Mouse (Mus musculus): ENCODE data around the gene Ncs1.

Ncs1 gene

DNA sequence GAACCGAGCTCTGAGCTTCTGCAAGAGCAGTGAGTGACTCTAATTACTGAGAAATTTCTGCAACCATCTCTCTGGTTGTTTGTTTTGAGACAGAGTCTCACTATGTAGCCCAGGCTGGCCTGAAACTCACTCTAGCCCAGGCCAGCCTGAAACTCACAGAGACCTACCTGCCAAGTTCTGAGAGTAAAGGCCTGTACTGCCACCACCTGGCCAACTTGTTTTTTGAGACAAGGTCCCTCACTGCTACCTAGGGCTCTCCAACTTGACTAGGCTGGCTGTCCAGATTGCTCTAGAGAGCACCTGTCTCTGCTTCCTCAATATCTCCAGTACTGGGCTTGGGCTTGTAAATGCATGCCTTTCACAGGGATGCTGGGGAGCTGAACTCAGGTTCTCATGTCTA lies 25.4 kb downstream of the Ncs1 start:
- in situ Hi-C loops (cut with MboI; ENCODE audit: low sequenced_read_pairs) = no loop called here

DNA sequence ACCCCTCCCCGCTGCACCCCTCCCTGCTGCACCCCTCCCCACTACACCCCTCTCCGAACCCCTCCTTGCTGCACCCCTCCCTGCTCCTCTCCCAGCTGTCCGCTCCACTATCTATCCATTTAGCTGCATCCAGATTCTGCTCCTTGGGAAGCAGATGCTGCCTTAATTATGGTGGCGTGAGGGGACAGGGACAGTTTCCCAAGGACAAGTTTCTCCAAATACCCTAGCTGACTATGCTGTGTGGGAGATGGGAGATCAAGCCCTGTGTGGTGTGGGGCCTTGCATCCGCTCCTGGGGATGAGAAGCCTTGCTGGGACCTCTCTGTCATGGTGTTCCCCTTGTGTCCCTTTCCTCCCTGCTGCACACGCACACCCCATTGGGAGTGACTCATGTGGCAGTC lies 29.4 kb downstream of the Ncs1 start:
- in situ Hi-C loops (cut with MboI; ENCODE audit: low sequenced_read_pairs) = no loop called here

DNA sequence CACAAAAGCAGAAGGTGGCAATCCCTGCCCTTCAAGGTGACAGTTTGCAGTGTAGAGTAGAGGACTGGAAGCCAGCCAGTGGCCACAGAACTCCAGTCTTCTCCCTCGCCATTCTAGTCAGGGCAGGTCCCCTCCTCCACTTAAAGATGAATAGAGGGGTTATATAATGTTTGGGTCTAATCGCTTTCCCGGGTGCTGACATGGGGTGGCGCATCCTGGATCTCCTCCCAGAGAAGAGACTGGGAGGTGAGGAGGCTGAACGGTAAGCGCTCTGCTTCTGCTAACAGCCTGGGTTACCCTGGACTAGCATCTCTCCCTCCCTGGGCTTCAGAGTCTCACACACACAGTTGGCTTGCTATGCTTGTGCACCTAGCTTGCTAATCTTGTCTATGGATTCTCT lies 32.2 kb downstream of the Ncs1 start:
- in situ Hi-C loops (cut with MboI; ENCODE audit: low sequenced_read_pairs) = no loop called here

DNA sequence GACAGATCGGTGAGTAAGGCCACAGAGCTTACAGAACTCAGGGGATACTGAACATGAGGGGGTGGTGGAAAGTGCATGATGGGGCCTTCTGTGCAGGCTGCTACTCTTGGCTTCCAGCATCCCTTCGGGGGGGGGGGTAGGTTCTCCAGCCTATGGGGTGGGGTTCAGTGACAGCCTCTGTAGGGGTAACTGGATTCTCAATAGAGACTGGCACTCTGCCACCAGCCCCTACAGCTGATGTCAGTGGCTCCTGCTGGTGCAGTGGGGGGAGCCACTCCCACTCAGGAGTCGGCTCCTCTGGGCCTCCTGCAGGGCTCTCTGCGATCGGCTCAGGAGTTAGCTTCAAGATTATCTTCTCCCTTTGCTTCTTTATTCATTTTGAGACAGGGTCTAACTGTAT lies 32.9 kb downstream of the Ncs1 start:
- in situ Hi-C loops (cut with MboI; ENCODE audit: low sequenced_read_pairs) = no loop called here

DNA sequence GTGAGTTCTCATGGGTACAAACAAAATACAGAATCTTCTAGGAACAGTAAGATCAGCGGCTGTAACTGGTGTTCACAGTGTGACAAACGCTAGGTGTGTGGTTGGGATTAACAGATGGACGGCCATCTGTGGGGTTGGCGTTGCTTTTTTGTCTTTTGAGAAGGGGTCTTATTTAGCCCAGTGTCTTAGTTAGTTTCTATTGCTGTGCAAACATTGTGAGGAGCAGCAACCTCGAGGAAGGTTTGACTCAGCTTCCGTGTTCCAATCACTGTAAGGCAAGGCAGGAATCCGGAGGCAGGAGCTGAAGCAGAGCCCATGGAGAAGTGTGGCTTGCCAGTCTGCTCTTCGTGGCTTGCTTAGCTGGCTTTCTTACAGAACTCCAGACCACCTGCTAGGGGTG lies 35.5 kb downstream of the Ncs1 start:
- in situ Hi-C loops (cut with MboI; ENCODE audit: low sequenced_read_pairs) = loop anchor here (10.0 kb wide), 1 partner anchor 86 kb away; no protein-coding TSS in a partner anchor

DNA sequence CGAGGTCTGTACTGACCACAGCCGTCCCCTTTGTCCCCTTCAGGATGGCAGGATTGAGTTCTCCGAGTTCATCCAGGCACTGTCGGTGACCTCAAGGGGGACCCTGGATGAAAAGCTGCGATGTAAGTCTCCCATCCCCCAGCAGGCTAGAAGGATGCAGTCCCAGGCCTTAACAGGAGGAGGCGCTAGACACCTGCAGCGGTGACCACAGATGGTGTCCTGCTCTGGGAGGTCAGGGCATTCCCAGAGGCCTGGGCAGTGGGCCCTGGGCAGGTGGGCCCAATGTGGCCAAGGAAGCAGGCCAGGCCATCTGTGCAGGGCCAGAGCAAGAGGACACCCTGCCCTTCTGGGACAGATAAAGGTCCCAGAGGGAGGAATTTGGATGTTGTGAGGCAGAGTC lies 36.6 kb downstream of the Ncs1 start:
- in situ Hi-C loops (cut with MboI; ENCODE audit: low sequenced_read_pairs) = loop anchor here (10.0 kb wide), 1 partner anchor 87 kb away; no protein-coding TSS in a partner anchor

DNA sequence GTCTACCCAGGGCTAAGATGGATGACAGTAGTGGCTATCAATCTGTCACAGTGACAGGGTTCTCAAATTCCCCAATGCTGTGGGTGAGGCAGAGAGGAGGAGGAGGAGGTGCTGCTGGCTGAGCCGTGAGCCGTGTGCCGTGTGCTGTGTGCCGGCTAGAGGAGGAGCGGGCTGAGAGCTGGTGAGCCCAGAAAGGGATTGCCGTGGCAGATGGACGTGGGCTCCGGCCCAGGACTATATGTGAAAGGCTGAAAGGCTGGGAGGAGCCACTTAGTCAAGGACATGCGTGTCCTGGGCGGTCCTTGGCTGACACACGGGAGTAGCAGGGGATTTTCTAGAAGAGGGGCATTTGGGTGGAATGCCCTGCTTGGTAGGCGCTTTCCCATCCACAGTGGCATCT lies 37.3 kb downstream of the Ncs1 start:
- in situ Hi-C loops (cut with MboI; ENCODE audit: low sequenced_read_pairs) = loop anchor here (10.0 kb wide), 1 partner anchor 88 kb away; no protein-coding TSS in a partner anchor

DNA sequence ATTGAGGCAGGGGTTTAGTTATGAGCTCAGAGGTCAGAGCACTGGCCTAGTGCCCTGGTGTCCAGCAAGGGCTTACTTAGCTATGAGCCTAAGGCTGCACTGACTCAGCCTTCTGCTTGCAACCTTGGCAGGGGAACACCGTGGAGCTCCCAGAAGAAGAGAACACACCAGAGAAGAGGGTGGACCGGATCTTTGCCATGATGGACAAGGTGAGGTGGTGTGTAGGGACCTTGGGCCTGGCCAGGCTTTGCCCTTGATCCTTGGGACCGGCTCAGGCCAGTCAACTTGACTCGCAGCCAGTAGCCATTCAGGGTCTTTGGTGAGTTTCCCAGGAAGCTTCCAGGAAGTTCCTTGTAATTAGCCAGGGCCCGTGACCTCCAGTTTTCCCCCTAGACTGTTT lies 38.9 kb downstream of the Ncs1 start:
- in situ Hi-C loops (cut with MboI; ENCODE audit: low sequenced_read_pairs) = loop anchor here (10.0 kb wide), 1 partner anchor 90 kb away; no protein-coding TSS in a partner anchor

DNA sequence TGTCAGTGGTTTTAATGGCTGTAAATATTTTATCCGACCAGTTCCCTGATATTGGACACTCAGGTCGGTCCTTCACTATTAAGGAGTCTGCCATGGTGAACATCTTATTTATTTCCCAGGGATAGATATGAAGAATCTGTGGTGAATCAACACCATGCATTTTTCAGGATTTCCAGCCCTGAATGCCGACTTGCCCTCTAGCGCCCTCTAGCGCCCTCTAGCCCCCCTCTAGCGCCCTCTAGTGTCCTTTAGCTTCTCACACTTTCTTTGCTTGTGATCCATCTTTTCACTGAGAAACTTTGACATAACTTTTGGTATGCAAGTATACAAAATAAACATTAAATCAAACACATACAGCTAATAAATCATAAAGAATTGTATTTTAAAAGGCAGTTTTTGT lies 45.8 kb downstream of the Ncs1 start:
- in situ Hi-C loops (cut with MboI; ENCODE audit: low sequenced_read_pairs) = no loop called here

DNA sequence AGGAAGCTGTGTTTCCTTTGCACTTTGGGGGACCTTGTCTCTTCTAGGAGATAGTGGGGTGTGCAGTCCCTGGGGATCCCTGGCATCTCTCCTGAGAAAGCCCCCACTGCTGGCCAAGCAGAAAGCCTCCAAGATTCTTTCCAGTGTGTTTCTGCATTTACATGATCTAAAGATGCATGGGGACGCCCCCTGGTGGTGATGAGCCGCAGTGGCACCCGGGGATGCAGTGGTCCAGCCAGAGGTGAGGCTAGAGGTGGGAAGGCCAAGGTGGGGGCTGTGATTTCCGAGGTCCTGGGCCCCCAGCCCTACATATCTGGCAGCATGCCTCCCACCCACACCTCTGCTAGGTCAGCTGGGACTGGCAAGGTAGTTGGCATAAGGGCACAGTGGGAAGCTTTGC lies 49.4 kb downstream of the Ncs1 start:
- in situ Hi-C loops (cut with MboI; ENCODE audit: low sequenced_read_pairs) = no loop called here

DNA sequence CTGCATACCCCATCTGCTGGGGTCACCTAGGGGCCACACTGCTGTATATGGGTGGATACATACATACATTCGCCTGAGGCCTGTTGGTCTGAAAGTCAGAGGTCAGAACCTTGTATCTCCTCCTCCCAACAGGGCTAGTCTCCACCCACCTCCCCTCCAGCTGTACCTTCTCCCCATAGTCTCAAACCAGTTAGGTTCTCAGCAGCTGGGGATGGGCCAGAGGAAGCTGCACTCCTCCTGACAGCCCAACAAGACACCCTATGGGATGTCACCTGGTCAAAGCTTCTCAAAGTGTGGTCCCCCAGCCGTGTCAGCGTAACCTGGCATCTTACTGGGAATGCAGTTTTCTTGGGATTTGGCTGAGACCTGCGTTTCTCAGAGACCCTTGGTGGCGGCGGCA lies 50.8 kb downstream of the Ncs1 start:
- in situ Hi-C loops (cut with MboI; ENCODE audit: low sequenced_read_pairs) = no loop called here

DNA sequence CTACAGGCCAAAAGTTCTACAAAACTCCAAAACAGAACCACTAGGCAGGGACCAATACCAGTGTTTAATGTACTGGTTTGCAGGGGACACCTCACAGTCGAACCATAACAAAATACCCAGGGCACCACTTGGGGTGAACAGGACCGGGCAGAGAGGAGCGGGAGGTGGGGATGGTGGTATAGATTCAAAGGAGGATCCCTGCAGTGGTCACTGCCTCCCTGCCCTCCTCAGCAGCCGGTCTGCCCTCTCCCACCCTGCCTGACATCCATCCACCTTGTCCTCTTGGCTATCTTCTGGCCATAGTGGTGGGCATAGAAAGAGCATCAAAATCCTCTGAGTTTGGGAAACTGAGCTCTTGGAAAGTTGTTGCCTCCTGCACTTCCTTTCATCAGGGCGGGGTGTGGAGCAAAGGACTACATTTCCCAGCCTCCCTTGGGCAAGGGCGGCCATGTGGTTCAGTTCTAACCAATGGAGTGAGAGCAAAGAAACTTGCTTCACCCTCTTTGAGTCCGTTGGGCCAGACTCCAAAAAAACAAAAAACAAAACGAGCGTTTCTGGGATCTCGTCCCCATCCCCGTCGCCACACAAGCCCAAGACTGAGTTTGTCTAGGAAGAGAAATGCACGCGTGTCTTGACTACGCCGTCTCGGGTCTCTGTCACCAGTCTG lies 52.1 kb downstream of the Ncs1 start:
- in situ Hi-C loops (cut with MboI; ENCODE audit: low sequenced_read_pairs) = no loop called here

DNA sequence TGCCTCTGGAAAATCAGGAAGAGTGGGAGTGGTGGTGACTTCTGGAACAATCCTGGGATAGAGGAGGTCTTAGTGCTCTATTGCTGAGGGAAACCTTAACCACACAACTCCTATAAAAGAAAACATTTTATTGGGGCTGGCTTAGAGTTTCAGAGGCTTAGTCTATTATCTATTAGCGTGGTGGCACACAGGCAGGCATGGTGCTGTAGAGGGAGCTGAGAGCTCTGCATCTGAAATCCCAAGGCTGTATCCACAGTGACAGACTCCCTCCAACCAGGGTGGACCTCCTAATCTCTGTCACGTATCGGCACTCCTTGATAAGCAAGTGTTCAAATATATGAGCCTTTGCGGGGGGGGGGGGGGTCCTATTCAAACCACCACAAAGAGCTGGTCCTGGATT lies 53.2 kb downstream of the Ncs1 start:
- in situ Hi-C loops (cut with MboI; ENCODE audit: low sequenced_read_pairs) = no loop called here

DNA sequence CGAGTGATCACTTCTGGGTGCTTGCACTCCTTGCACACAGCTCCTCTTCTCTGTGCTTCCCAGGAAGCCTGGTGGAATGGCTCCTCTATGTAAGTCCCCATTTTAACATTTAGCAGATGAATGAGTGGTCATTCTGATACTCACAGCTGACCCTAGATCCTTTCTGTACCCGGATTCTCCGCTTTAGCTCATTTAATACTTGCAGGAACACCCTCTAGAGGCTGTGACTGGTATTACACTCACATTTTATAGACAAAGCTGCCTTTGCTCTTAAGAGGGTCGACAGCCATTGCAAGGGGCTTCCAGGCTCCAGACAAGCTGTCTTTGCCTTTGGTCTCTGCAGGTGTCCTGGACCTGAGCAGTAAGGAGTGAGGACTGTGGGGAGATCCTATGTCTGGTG lies 53.6 kb downstream of the Ncs1 start:
- in situ Hi-C loops (cut with MboI; ENCODE audit: low sequenced_read_pairs) = no loop called here

DNA sequence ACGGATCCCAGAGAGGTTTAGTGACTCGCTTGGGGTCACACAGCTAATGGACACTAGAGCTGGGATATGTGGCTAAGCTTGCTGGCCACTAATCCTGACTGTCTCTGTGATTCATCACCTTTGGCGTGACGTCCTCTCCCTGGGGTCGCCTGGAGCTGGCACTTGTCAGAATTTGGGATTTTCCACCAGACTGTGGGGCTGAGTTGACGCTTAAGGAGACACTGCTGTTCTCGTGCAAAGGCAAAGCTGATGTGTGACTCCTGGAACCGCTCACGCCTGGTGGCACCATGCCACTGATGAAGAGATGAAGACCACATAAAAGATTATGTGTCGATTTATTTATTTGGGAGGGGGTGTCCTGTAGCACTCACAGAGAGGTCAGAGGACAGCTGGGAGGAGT lies 54.4 kb downstream of the Ncs1 start:
- in situ Hi-C loops (cut with MboI; ENCODE audit: low sequenced_read_pairs) = no loop called here

DNA sequence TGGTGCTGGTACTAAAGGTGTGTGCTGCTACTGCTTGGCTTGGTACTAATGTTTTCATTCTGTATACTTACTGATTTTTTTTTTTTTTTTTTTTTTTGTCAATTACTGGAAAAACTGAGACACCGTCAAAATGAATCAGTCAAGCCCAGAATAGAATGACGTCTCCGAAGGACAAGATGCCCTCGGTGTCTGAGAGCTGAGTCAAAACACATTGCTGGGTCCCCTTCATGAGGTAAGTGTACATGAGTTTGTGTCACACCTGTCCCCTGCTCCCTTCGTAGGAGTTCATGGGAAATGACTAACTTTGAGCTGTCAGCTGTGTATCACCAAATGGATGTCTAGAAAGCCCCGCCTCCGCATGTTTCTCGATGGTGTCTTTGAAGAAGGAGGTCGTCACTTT lies 57.6 kb downstream of the Ncs1 start:
- in situ Hi-C loops (cut with MboI; ENCODE audit: low sequenced_read_pairs) = no loop called here

DNA sequence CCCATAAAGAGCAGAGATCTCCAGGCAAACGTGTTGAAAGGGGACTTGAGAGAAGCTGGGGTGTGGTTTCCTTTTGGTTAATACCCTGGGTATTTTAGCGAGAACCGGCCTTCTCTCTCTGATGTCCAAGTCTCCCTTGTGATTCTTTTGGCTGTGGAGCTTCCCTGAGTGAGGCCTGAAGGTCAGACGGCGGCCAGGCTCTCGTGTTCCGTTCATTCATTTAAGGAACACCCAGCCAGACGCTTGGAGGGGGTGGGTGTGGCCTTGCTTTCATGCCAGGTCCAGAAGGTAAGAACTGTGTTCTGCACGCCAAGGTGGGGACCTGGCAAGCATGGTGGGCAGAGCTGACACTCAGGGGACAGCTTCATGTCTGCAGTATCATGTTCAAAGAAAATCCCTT lies 58.6 kb downstream of the Ncs1 start:
- in situ Hi-C loops (cut with MboI; ENCODE audit: low sequenced_read_pairs) = no loop called here

DNA sequence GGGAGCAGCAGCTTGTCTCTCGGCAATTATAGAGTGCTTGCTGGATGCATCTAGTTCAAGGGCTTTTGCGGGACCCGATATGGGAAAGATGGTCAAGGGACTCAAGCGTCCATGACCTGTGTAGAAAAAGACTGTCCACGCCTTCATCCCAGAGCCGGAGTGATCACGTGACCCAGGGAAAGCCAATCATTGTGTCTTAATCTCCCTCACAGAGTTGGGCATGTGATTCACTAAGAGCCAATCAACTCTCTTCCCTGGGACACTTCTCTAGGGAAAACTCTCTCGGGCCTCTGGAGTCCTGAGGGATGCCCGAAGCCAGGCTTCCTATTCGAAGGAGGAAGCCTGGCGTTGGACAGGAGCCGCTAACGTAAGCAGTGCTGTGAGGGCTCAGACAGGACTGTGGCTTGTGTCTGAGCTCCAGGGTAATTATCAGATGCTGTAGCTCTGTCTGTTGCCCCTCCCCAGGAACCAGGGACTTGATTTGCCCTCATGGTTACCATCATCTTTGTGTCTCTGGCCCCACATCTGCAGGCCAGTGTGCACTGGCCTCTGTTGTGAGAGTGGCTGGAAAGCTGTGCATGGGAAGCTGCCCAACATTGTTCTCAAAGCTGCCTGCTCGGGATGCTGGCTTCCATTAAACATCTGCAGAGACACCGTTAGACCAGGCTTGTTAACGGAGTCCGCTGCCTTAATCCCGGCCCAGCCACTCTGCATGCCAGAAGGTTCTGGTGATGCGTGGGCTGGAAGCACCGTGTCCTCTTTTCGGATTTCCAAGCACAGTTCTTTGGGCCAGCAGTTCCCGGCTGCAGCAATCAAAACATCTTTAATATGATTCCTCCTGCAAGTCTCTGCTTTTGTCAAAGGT lies 59.4 kb downstream of the Ncs1 start:
- in situ Hi-C loops (cut with MboI; ENCODE audit: low sequenced_read_pairs) = no loop called here

DNA sequence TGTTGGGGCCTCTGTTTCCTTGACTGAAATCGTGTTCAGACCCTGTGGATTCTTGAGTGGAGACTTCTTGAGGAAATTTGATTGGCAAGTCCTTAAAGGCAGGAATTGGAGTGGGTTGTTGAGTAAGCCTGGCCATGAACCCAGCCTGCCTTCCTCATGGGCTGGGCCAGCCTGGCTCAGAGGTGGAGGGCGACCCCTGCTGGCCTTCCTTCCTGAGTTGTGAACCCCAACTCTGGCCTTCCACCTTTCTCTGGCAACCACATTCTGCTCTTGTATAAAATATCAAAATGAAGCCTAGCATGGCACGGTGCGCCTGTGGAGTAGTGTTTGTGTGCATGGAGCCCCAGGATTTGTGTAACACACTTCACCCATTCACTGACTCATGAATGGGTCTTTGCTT lies 60.1 kb downstream of the Ncs1 start:
- in situ Hi-C loops (cut with MboI; ENCODE audit: low sequenced_read_pairs) = no loop called here

DNA sequence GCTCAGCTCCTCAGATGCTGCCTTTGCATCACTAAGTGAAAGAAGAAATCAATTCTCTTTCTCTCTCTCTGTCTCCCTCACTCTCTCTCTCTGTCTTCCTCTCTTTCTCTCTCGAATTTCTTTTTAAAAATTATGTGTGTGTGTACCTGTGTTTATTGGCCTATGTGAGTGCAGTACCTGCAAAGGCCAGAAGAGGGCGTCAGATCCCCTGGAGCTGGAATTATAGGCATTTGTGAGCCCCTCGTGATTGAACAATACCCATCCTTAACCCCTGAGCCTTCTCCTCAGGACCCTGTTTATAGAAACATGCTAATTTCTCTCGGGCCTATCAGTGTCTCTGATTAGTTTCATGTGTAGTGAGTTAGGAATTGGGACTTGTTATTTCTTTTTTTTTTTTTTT lies 62.6 kb downstream of the Ncs1 start:
- in situ Hi-C loops (cut with MboI; ENCODE audit: low sequenced_read_pairs) = no loop called here

DNA sequence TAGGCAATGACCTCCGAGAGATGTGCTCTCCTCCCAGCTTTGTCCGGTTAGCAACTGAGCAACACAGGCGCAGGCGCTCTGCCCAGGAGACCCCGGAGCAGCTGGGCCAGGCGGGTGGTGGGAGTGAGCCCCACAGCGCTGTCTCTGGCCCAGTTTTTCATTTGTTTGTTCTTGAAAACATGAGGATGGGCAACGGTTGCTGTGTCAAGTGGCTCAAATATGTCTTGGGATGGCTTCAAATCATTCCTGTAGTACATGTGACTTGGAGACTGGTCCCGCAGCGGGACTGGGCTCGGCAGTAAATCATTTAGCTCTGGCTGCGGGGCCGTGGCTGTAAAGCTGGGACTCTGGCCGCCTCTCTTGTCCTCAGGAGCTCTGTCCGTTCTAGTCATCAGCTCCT lies 63.9 kb downstream of the Ncs1 start:
- in situ Hi-C loops (cut with MboI; ENCODE audit: low sequenced_read_pairs) = no loop called here

DNA sequence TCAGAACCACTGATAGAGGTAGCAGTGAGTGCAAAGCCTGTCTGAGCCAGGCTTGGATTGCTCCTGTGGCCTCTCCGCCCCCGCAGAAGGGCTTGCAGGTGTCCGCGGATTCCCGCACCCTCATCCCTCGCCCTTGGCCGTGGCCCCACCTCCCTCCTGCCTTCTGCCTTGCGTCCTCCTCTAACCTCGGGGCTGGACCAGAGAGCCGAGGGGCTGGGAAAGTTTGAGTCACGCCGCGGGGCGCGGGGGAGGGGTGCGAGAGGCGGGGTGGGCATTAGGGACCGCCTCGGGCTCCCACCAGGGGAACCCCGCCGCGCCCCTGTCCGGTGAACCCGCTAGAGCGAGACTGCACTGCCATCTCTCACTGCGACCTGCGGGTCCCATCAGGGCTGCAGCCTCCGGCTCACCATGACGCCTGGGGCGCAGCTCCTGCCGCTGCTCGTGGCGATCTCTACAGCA lies 68.4 kb downstream of the Ncs1 start, which contains the start of gene Hmcn2:
Hmcn2 (plus strand) TSS at position 409 of the 459 bp plus-strand sequence.
- in situ Hi-C loops (cut with MboI; ENCODE audit: low sequenced_read_pairs) = no loop called here
